Mouse (Mus musculus) frontal cortex, postnatal 14 days (tissue): ENCODE data around the gene Gm10721.
"Not testable (repeated sequence)": the region's sequence is repeated elsewhere in the genome, so short reads cannot be mapped to it uniquely, and the experiment has no call there.

Experiments used
- DNase-seq, 2 experiments: peaks; one replicate each; pipeline ENCODE4 v3.0.0; 2022; ENCODE audit warnings: low spot score in 2 of 2

Gene Gm10721

DNA sequence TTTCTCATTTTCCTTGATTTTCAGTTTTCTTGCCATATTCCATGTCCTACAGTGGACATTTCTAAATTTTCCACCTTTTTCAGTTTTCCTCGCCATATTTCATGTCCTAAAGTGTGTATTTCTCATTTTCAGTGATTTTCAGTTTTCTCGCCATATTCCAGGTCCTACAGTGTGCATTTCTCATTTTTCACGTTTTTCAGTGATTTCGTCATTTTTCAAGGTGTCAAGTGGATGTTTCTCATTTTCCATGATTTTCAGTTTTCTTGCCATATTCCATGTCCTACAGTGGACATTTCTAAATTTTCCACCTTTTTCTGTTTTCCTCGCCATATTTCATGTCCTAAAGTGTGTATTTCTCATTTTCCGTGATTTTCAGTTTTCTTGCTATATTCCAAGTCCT is 12.7 kb downstream of the Gm10721 start:
- DNase-seq: peak; percentile 11 to 73

DNA sequence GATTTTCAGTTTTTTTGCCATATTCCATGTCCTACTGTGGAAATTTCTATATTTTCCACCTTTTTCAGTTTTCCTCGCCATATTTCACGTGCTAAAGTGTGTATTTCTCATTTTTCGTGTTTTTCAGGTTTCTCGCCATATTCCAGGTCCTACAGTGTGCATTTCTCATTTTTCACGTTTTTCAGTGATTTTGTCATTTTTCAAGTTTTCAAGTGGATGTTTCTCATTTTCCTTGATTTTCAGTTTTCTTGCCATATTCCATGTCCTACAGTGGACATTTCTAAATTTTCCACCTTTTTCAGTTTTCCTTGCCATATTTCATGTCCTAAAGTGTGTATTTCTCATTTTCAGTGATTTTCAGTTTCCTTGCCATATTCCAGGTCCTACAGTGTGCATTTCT is 13.2 kb downstream of the Gm10721 start:
- not testable (repeated sequence) for DNase-seq

DNA sequence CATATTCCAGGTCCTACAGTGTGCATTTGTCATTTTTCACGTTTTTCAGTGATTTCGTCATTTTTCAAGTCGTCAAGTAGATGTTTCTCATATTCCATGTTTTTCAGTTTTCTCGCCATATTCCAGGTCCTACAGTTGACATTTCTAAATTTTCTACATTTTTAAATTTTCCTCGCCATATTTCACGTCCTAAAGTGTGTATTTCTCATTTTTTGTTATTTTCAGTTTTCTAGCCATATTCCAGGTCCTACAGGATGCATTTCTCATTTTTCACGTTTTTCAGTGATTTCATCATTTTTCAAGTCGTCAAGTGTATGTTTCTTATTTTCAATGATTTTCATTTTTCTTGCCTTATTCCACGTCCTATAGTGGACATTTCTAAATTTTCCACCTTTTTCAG is 13.8 kb downstream of the Gm10721 start:
- DNase-seq: not testable (repeated sequence)

DNA sequence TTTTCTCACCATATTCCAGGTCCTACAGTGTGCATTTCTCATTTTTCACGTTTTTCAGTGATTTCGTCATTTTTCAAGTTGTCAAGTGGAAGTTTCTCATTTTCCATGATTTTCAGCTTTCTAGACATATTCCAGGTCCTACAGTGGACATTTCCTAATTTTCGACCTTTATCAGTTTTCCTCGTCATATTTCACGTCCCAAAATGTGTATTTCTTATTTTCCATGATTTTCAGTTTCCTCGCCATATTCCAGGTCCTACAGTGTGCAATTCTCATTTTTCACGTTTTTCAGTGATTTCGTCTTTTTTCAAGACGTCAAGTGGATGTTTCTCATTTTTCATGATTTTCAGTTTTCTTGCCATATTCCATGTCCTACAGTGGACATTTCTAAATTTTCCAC is 14.3 kb downstream of the Gm10721 start:
- not testable (repeated sequence) for DNase-seq

DNA sequence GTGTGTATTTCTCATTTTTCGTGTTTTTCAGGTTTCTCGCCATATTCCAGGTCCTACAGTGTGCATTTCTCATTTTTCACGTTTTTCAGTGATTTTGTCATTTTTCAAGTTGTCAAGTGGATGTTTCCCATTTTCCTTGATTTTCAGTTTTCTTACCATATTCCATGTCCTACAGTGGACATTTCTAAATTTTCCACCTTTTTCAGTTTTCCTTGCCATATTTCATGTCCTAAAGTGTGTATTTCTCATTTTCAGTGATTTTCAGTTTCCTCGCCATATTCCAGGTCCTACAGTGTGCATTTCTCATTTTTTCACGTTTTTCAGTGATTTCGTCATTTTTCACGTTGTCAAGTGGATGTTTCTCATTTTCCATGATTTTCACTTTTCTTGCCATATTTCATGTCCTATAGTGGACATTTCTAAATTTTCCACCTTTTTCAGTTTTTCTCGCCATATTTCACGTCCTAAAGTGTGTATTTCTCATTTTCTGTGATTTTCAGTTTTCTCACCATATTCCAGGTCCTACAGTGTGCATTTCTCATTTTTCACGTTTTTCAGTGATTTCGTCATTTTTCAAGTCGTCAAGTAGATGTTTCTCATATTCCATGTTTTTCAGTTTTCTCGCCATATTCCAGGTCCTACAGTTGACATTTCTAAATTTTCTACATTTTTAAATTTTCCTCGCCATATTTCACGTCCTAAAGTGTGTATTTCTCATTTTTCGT is 16.5 kb downstream of the Gm10721 start:
- peak in 1 of 2 experiments; percentile 55 for DNase-seq

DNA sequence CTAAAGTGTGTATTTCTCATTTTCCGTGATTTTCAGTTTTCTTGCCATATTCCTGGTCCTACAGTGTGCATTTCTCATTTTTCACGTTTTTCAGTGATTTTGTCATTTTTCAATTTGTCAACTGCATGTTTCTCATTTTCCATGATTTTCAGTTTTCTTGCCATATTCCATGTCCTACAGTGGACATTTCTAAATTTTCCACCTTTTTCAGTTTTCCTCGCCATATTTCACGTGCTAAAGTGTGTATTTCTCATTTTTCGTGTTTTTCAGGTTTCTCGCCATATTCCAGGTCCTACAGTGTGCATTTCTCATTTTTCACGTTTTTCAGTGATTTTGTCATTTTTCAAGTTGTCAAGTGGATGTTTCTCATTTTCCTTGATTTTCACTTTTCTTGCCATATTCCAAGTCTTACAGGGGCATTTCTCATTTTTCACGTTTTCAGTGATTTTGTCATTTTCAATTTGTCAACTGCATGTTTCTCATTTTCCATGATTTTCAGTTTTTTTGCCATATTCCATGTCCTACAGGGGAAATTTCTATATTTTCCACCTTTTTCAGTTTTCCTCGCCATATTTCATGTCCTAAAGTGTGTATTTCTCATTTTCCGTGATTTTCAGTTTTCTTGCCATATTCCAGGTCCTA is 17.9 kb downstream of the Gm10721 start:
- DNase-seq: not testable (repeated sequence)

DNA sequence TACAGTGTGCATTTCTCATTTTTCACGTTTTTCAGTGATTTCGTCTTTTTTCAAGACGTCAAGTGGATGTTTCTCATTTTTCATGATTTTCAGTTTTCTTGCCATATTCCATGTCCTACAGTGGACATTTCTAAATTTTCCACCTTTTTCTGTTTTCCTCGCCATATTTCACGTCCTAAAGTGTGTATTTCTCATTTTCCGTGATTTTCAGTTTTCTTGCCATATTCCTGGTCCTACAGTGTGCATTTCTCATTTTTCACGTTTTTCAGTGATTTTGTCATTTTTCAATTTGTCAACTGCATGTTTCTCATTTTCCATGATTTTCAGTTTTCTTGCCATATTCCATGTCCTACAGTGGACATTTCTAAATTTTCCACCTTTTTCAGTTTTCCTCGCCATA is 21.4 kb downstream of the Gm10721 start, which contains the start of gene Gm17535:
TSS of gene Gm17535 (plus strand) at position 301 of the 400 bp plus-strand sequence.
- not testable (repeated sequence) for DNase-seq

DNA sequence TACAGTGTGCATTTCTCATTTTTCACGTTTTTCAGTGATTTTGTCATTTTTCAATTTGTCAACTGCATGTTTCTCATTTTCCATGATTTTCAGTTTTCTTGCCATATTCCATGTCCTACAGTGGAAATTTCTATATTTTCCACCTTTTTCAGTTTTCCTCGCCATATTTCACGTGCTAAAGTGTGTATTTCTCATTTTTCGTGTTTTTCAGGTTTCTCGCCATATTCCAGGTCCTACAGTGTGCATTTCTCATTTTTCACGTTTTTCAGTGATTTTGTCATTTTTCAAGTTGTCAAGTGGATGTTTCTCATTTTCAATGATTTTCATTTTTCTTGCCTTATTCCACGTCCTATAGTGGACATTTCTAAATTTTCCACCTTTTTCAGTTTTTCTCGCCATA is 23.6 kb downstream of the Gm10721 start, which contains the start of gene Gm10715:
TSS of gene Gm10715 (plus strand) at position 301 of the 400 bp plus-strand sequence.
- not testable (repeated sequence) for DNase-seq

DNA sequence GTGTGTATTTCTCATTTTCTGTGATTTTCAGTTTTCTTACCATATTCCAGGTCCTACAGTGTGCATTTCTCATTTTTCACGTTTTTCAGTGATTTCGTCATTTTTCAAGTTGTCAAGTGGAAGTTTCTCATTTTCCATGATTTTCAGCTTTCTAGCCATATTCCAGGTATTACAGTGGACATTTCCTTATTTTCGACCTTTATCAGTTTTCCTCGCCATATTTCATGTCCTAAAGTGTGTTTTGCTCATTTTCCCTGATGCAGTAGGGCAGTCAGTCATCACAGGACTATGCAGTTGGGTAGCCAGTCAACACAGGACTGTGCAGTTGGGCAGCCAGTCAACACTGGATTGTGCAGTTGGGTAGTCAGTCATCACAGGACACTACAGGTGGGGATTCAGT is 25.2 kb downstream of the Gm10721 start:
- DNase-seq: not testable (repeated sequence)
